ENCODE assay signal across 8 mouse cellular contexts in genomic region chr3:27153701-27154209, GRCm38 (mm10). TPM values are rescaled to one million over a fixed set of nuclear protein-coding genes. Genes with fewer than 3 reads are reported as not detected.
DNase-seq lines count a peak whose midpoint lies in the region; ATAC-seq and TF ChIP-seq lines count a peak whose summit lies in the region.

Gene Ect2, minus strand, starts transcription at chr3:27153878.

- peak; percentile 97 to 98 for DNase-seq in CD8-positive naive resting alpha-beta T cell, adult 2 months (ENCODE audit: low read depth in 2 of 2, low spot score in 2 of 2)
- peak; percentile 93 for DNase-seq in c-Kit-positive CD71-negative TER-119-negative erythroid progenitor cells, embryonic 14.5 days (ENCODE audit: low read depth)
- DNase-seq in forebrain, embryonic 10.5 days (ENCODE audit: extremely low spot score, low spot score): peak; percentile 100
- DNase-seq in kidney, postnatal 25 days: peak; percentile 99 to 100
- peak; percentile 99 for DNase-seq in liver, embryonic 14.5 days (ENCODE audit: low read depth in 3 of 3, low spot score in 3 of 3)
- peak; percentile 98 for DNase-seq in neural tube, embryonic 11.5 days (ENCODE audit: low spot score)
- peak; percentile 99 for DNase-seq in stomach, postnatal 0 days (ENCODE audit: low spot score)

- under 1% methylated on average over 37 of the region's 37 CpGs for WGBS in forebrain, embryonic 10.5 days
- WGBS in heart, embryonic 15.5 days: under 1% methylated on average over 37 of the region's 37 CpGs
- WGBS in liver, embryonic 14.5 days (ENCODE audit: insufficient replicate concordance): under 1% methylated on average over 34 of the region's 37 CpGs
- WGBS in neural tube, embryonic 11.5 days: under 1% methylated on average over 37 of the region's 37 CpGs
- under 1% methylated on average over 37 of the region's 37 CpGs for WGBS in stomach, postnatal 0 days

- peaks cover 40% of the 10 kb centered on the region for H3K4me1 ChIP-seq in forebrain, embryonic 10.5 days
- H3K4me1 ChIP-seq in heart, embryonic 15.5 days (replicated peaks): peaks cover 27% of the 10 kb centered on the region
- H3K4me1 ChIP-seq in liver, embryonic 14.5 days (replicated peaks; ENCODE audit: control insufficient read depth in 2 of 2, insufficient read depth in 2 of 2, low read length in 1 of 2): peaks cover 13 to 24% of the 10 kb centered on the region in 2 experiments
- H3K4me1 ChIP-seq in neural tube, embryonic 11.5 days (ENCODE audit: control insufficient read depth, insufficient read depth, low read length): peaks cover 5% of the 10 kb centered on the region
- H3K4me1 ChIP-seq in stomach, postnatal 0 days (replicated peaks; ENCODE audit: control insufficient read depth, insufficient read depth): peaks cover 4% of the 10 kb centered on the region; the same call in 1 of the 2 replicates

- H3K4me3 ChIP-seq in forebrain, embryonic 10.5 days: peak within 1 kb of the TSS; percentile 85
- H3K4me3 ChIP-seq in heart, embryonic 15.5 days: peak within 1 kb of the TSS; percentile 97
- peak within 1 kb of the TSS; percentile 74 to 76 for H3K4me3 ChIP-seq in liver, embryonic 14.5 days (ENCODE audit: insufficient read depth in 1 of 2, low read depth in 2 of 2, low read length in 2 of 2)
- peak within 1 kb of the TSS; percentile 86 for H3K4me3 ChIP-seq in neural tube, embryonic 11.5 days (ENCODE audit: low read depth, low read length)
- H3K4me3 ChIP-seq in stomach, postnatal 0 days (ENCODE audit: low read depth, low read length): peak within 1 kb of the TSS; percentile 85

- peak within 1 kb of the TSS; percentile 97 for H3K27ac ChIP-seq in forebrain, embryonic 10.5 days
- H3K27ac ChIP-seq in heart, embryonic 15.5 days: peak within 1 kb of the TSS; percentile 83
- peak within 1 kb of the TSS; percentile 71 for H3K27ac ChIP-seq in liver, embryonic 14.5 days
- H3K27ac ChIP-seq in neural tube, embryonic 11.5 days (ENCODE audit: low read depth, low read length): peak within 1 kb of the TSS; percentile 4; the same call in 1 of the 2 replicates
- H3K27ac ChIP-seq in stomach, postnatal 0 days (replicated peaks): peak within 1 kb of the TSS; percentile 61

- no peaks in the 10 kb centered on the region for H3K9me3 ChIP-seq in forebrain, embryonic 10.5 days
- no peaks in the 10 kb centered on the region for H3K9me3 ChIP-seq in heart, embryonic 15.5 days (replicated peaks)
- no peaks in the 10 kb centered on the region for H3K9me3 ChIP-seq in liver, embryonic 14.5 days (ENCODE audit: control insufficient read depth, low read length)
- no peaks in the 10 kb centered on the region for H3K9me3 ChIP-seq in neural tube, embryonic 11.5 days (ENCODE audit: control insufficient read depth, low read length)
- no peaks in the 10 kb centered on the region for H3K9me3 ChIP-seq in stomach, postnatal 0 days (ENCODE audit: control insufficient read depth, low read length)

- H3K4me2 ChIP-seq in heart, embryonic 15.5 days: peak within 1 kb of the TSS; percentile 72
- H3K4me2 ChIP-seq in liver, embryonic 14.5 days (ENCODE audit: low read depth): peak within 1 kb of the TSS; percentile 95
- H3K4me2 ChIP-seq in neural tube, embryonic 11.5 days (ENCODE audit: low read depth): peak within 1 kb of the TSS; percentile 68
- peak within 1 kb of the TSS; percentile 86 for H3K4me2 ChIP-seq in stomach, postnatal 0 days (replicated peaks; ENCODE audit: low read depth)

- H3K36me3 ChIP-seq in forebrain, embryonic 10.5 days (replicated peaks): peaks cover 30% of the 10 kb centered on the region
- 0 out of 2 replicates have a peak, but pooled peaks cover 13% of the 10 kb centered on the region for H3K36me3 ChIP-seq in heart, embryonic 15.5 days
- H3K36me3 ChIP-seq in liver, embryonic 14.5 days (replicated peaks; ENCODE audit: control insufficient read depth, insufficient read depth, low read depth): peaks cover 24% of the 10 kb centered on the region
- H3K36me3 ChIP-seq in neural tube, embryonic 11.5 days (ENCODE audit: control insufficient read depth, insufficient read depth, low read length): no peaks in the 10 kb centered on the region
- no peaks in the 10 kb centered on the region for H3K36me3 ChIP-seq in stomach, postnatal 0 days (ENCODE audit: control insufficient read depth, insufficient read depth, low read length)

- no peaks in the 10 kb centered on the region for H3K27me3 ChIP-seq in forebrain, embryonic 10.5 days (ENCODE audit: poor library complexity, severe bottlenecking)
- H3K27me3 ChIP-seq in heart, embryonic 15.5 days: no peaks in the 10 kb centered on the region
- no peaks in the 10 kb centered on the region for H3K27me3 ChIP-seq in liver, embryonic 14.5 days (ENCODE audit: control insufficient read depth, insufficient read depth, low read length)
- H3K27me3 ChIP-seq in neural tube, embryonic 11.5 days (ENCODE audit: control insufficient read depth, insufficient read depth, low read length): no peaks in the 10 kb centered on the region
- H3K27me3 ChIP-seq in stomach, postnatal 0 days (ENCODE audit: control insufficient read depth, insufficient read depth, low read length): no peaks in the 10 kb centered on the region

- ATAC-seq in heart, embryonic 15.5 days (replicated peaks; ENCODE audit: insufficient number of reproducible peaks, insufficient read depth, low FRiP score, low read depth): peak; percentile 99
- peak; percentile 95 for ATAC-seq in liver, embryonic 14.5 days (ENCODE audit: insufficient read depth)
- ATAC-seq in neural tube, embryonic 11.5 days (ENCODE audit: insufficient read depth, low FRiP score, low TSS enrichment): peak; percentile 100
- peak; percentile 99 for ATAC-seq in stomach, postnatal 0 days (ENCODE audit: low FRiP score, low TSS enrichment)

- TF ChIP-seq CTCF in liver, embryonic 14.5 days (IDR thresholded peaks at IDR 0.05; ENCODE audit: low read depth): no peak
- TF ChIP-seq CTCF in stomach, postnatal 0 days (IDR thresholded peaks at IDR 0.05; ENCODE audit: low read depth): peak; percentile 9; the same call in 1 of the 2 replicates

- H3K9ac ChIP-seq in heart, embryonic 15.5 days: peak within 1 kb of the TSS; percentile 82
- H3K9ac ChIP-seq in liver, embryonic 14.5 days (replicated peaks): peak within 1 kb of the TSS; percentile 95
- peak within 1 kb of the TSS; percentile 82 for H3K9ac ChIP-seq in neural tube, embryonic 11.5 days (ENCODE audit: low read length)
- H3K9ac ChIP-seq in stomach, postnatal 0 days (ENCODE audit: low read length): peak within 1 kb of the TSS; percentile 70

- TF ChIP-seq EP300 in liver, embryonic 14.5 days (IDR thresholded peaks at IDR 0.05; ENCODE audit: low read depth): peak; percentile 58
- TF ChIP-seq EP300 in stomach, postnatal 0 days (optimal IDR thresholded peaks at IDR 0.05): no peak

RNA-seq across cellular contexts. Expression of gene Ect2, which starts in this region (rescaled TPM):
- polyA plus RNA-seq in forebrain, embryonic 10.5 days (2016; fragmentation: Nextera tagmentation; extraction: Ambion mirVana): 110 and 121 TPM in 2 replicates
- 38.0 and 40.5 TPM in 2 replicates for polyA plus RNA-seq in heart, embryonic 15.5 days (2015; fragmentation: Nextera tagmentation; extraction: Ambion mirVana)
- polyA plus RNA-seq in liver, embryonic 14.5 days (2012; rRNA removed): 12.8 and 15.9 TPM in 2 replicates
- polyA plus RNA-seq in liver, embryonic 14.5 days (2014; fragmentation: Nextera tagmentation; extraction: Ambion mirVana): 37.2 and 41.1 TPM in 2 replicates
- 79.1 and 87.4 TPM in 2 replicates for polyA plus RNA-seq in neural tube, embryonic 11.5 days (2014; fragmentation: Nextera tagmentation; extraction: Ambion mirVana)
- 7.8 and 8.6 TPM in 2 replicates for polyA plus RNA-seq in stomach, postnatal 0 days (2015; fragmentation: Nextera tagmentation; extraction: Ambion mirVana)

Comparison
In these comparisons a context has a peak if more than half of its experiments do, and no peak if none do; other contexts are left out.
1. Peak in every context shown above with its lines: DNase-seq, ATAC-seq, H3K4me3 ChIP-seq and H3K27ac ChIP-seq.
2. H3K27ac ChIP-seq: peak in every context shown above with its lines; median percentile 97 in forebrain, embryonic 10.5 days; 83 in heart, embryonic 15.5 days; 71 in liver, embryonic 14.5 days; 61 in stomach, postnatal 0 days; 4 in neural tube, embryonic 11.5 days.